Comparison of ENCODE assay signal across 9 mouse cellular contexts in genomic region chr5:20950093-20950492, GRCm38 (mm10). TPM values are rescaled to one million over a fixed set of nuclear protein-coding genes. Genes with fewer than 3 reads are reported as not detected.
DNase-seq lines count a peak whose midpoint lies in the region; ATAC-seq and TF ChIP-seq lines count a peak whose summit lies in the region.
"Had no signal": no experiment of that assay in that cellular context is flagged by ENCODE, and none has a peak within 500 bp of the region (broad histone marks: within the 10 kb centered on the region; RNA-seq: fewer than 3 reads in every experiment).

No protein-coding gene starts in this region.

- H3K4me2 ChIP-seq in heart, embryonic 13.5 days: peak overlapping the region; percentile 82
- peak overlapping the region; percentile 82 for H3K4me2 ChIP-seq in heart, postnatal 0 days (ENCODE audit: low read depth, low read length)

- H3K27me3 ChIP-seq in heart, embryonic 13.5 days (replicated peaks): no peaks in the 10 kb centered on the region
- no peaks in the 10 kb centered on the region for H3K27me3 ChIP-seq in MEL (ENCODE audit: control insufficient read depth in 1 of 2, insufficient read depth in 2 of 2, low read length in 2 of 2)
- H3K27me3 ChIP-seq in heart, postnatal 0 days (ENCODE audit: control insufficient read depth, insufficient read depth, low read length): no peaks in the 10 kb centered on the region
- no peaks in the 10 kb centered on the region for H3K27me3 ChIP-seq in midbrain, embryonic 10.5 days (ENCODE audit: low read depth, poor library complexity, severe bottlenecking)
- H3K27me3 ChIP-seq: Patski had no signal

- H3K9ac ChIP-seq in heart, embryonic 13.5 days: peak overlapping the region; percentile 95
- peak overlapping the region; percentile 96 for H3K9ac ChIP-seq in MEL (ENCODE audit: control insufficient read depth, low read depth, low read length, poor library complexity, severe bottlenecking)
- H3K9ac ChIP-seq in heart, postnatal 0 days (replicated peaks; ENCODE audit: low read depth, low read length): peak overlapping the region; percentile 98

- no peak for TF ChIP-seq CTCF in MEL (IDR thresholded peaks at IDR 0.05 in 2 of 3, conservative IDR thresholded peaks at IDR 0.05 in 1 of 3; ENCODE audit: control insufficient read depth in 1 of 3, insufficient read depth in 1 of 3, low read depth in 2 of 3, low read length in 3 of 3, poor library complexity in 1 of 3, severe bottlenecking in 1 of 3)
- TF ChIP-seq CTCF in heart, postnatal 0 days (IDR thresholded peaks at IDR 0.05; ENCODE audit: low read depth): no peak

- H3K79me2 ChIP-seq in MEL (ENCODE audit: control insufficient read depth, insufficient read depth, low read length, poor library complexity): peaks cover 71% of the 10 kb centered on the region

- intact Hi-C loops in heart, postnatal 25 days (cut with DNase I): loop anchor here (5.0 kb wide), 3 partner anchors 33 to 107 kb away; partner anchors contain the start of genes Phtf2, Ptpn12 and Tmem60

- H3K27ac ChIP-seq in heart, embryonic 13.5 days (replicated peaks): peak overlapping the region; percentile 99
- H3K27ac ChIP-seq in MEL (ENCODE audit: control insufficient read depth, low read depth, low read length): no peak overlapping the region
- H3K27ac ChIP-seq in heart, postnatal 0 days (ENCODE audit: low read depth): peak overlapping the region; percentile 98
- H3K27ac ChIP-seq in midbrain, embryonic 10.5 days (replicated peaks): peak overlapping the region; percentile 98

- no peak for TF ChIP-seq POLR2A in MEL (IDR thresholded peaks at IDR 0.05; ENCODE audit: control insufficient read depth in 1 of 2, insufficient read depth in 1 of 2, low read depth in 1 of 2, low read length in 2 of 2, poor library complexity in 1 of 2)

- peaks cover 14% of the 10 kb centered on the region; the same call in 1 of the 2 replicates for H3K36me3 ChIP-seq in heart, embryonic 13.5 days
- H3K36me3 ChIP-seq in MEL (ENCODE audit: control insufficient read depth in 1 of 2, insufficient read depth in 2 of 2, low read length in 2 of 2): peaks cover 0 to 20% of the 10 kb centered on the region in 2 experiments; a peak in 2 of 4 replicates
- H3K36me3 ChIP-seq in heart, postnatal 0 days (replicated peaks; ENCODE audit: control insufficient read depth, insufficient read depth, low read length): no peaks in the 10 kb centered on the region
- no peaks in the 10 kb centered on the region for H3K36me3 ChIP-seq in midbrain, embryonic 10.5 days

- WGBS in heart, embryonic 13.5 days: 7% methylated on average over 5 of the region's 5 CpGs
- WGBS in heart, postnatal 0 days: 4% methylated on average over 5 of the region's 5 CpGs
- WGBS in midbrain, embryonic 10.5 days: 21% methylated on average over 5 of the region's 5 CpGs

- no peak for DNase-seq in heart, postnatal 25 days (ENCODE audit: low spot score)
- no peak for DNase-seq in MEL (ENCODE audit: low read depth, low spot score)
- DNase-seq in heart, postnatal 0 days (ENCODE audit: low spot score): no peak
- no peak for DNase-seq in midbrain, embryonic 10.5 days (ENCODE audit: low spot score)
- no peak for DNase-seq in cerebellum, postnatal 25 days
- DNase-seq in ovary, adult 18-20 months (ENCODE audit: low spot score): no peak
- DNase-seq in gastrocnemius, postnatal 4 days (ENCODE audit: low spot score in 2 of 2): no peak

- no peak for ATAC-seq in heart, embryonic 13.5 days (ENCODE audit: extremely low read depth, insufficient number of reproducible peaks, low FRiP score, low TSS enrichment)
- ATAC-seq in heart, postnatal 0 days (ENCODE audit: insufficient read depth, low read depth): no peak

- no peak for TF ChIP-seq EP300 in MEL (IDR thresholded peaks at IDR 0.05; ENCODE audit: low read depth in 1 of 2, low read length in 2 of 2)
- TF ChIP-seq EP300 in heart, postnatal 0 days (IDR thresholded peaks at IDR 0.05; ENCODE audit: low read depth): no peak

- H3K4me1 ChIP-seq in heart, embryonic 13.5 days: peaks cover 52% of the 10 kb centered on the region
- H3K4me1 ChIP-seq in MEL (ENCODE audit: control insufficient read depth in 1 of 2, insufficient read depth in 2 of 2, low read length in 2 of 2): peaks cover 9 to 14% of the 10 kb centered on the region in 2 experiments
- H3K4me1 ChIP-seq in heart, postnatal 0 days (ENCODE audit: control insufficient read depth, insufficient read depth): peaks cover 31% of the 10 kb centered on the region
- H3K4me1 ChIP-seq in midbrain, embryonic 10.5 days: peaks cover 26% of the 10 kb centered on the region

- no peaks in the 10 kb centered on the region for H3K9me3 ChIP-seq in heart, embryonic 13.5 days
- no peaks in the 10 kb centered on the region for H3K9me3 ChIP-seq in MEL (replicated peaks; ENCODE audit: insufficient read depth, low read length)
- H3K9me3 ChIP-seq in heart, postnatal 0 days (replicated peaks; ENCODE audit: control insufficient read depth, low read length): no peaks in the 10 kb centered on the region
- H3K9me3 ChIP-seq in midbrain, embryonic 10.5 days (replicated peaks): no peaks in the 10 kb centered on the region

- no peak for TF ChIP-seq RAD21 in MEL (IDR thresholded peaks at IDR 0.05; ENCODE audit: low read depth, low read length)

- H3K4me3 ChIP-seq in heart, embryonic 13.5 days: peak overlapping the region; percentile 99
- H3K4me3 ChIP-seq in MEL (ENCODE audit: control insufficient read depth in 1 of 2, insufficient read depth in 1 of 2, low read depth in 2 of 2, low read length in 2 of 2): peak overlapping the region; percentile 29 to 99
- H3K4me3 ChIP-seq in heart, postnatal 0 days (ENCODE audit: low read depth, low read length): peak overlapping the region; percentile 97
- H3K4me3 ChIP-seq in midbrain, embryonic 10.5 days: peak overlapping the region; percentile 92

TF ChIP-seq in MEL, 35 proteins besides CTCF, POLR2A, EP300 and RAD21:
- TF ChIP-seq SMC3 (IDR thresholded peaks at IDR 0.05; ENCODE audit: low read depth, low read length) (no peak), ETS1 (IDR thresholded peaks at IDR 0.05; ENCODE audit: low read depth, low read length) (0 out of 2 replicates have a peak, but pooled peaks have one; percentile 2), ZNF384 (IDR thresholded peaks at IDR 0.05; ENCODE audit: low read depth, low read length) (no peak)

RNA-seq across cellular contexts. Expression of gene Rsbn1l, which starts 6.1 kb away (rescaled TPM):
- polyA plus RNA-seq in heart, embryonic 13.5 days (2015; fragmentation: Nextera tagmentation; extraction: Ambion mirVana): 4.3 and 4.5 TPM in 2 replicates
- total RNA-seq in heart, postnatal 25 days (2021): 10 to 100 TPM; 13.2 to 14.0 TPM
- 5.0 and 5.7 TPM in 2 replicates for total RNA-seq in MEL (2012; rRNA removed)
- polyA plus RNA-seq in MEL (2012; ENCODE audit: insufficient read depth in 1 of 2, insufficient read length in 2 of 2, low read depth in 1 of 2, low replicate concordance in 2 of 2, missing spikeins in 1 of 2): 10 to 100 TPM; 17.4 to 78.2 TPM
- total RNA-seq in heart, postnatal 0 days (2014; rRNA removed; ENCODE audit: low replicate concordance): 8.5 and 9.1 TPM in 2 replicates
- 9.2 and 9.4 TPM in 2 replicates for polyA plus RNA-seq in heart, postnatal 0 days (2015; fragmentation: Nextera tagmentation; extraction: Ambion mirVana)
- 4.8 and 5.3 TPM in 2 replicates for polyA plus RNA-seq in midbrain, embryonic 10.5 days (2016; fragmentation: Nextera tagmentation; extraction: Ambion mirVana)
- 10 to 100 TPM; 12.5 to 14.0 TPM for total RNA-seq in gastrocnemius, postnatal 4 days (2021)
